Mouse (Mus musculus): ENCODE data around the gene Pptc7. TPM values are rescaled to one million over a fixed set of nuclear protein-coding genes. Genes with fewer than 3 reads are reported as not detected.
"Not testable (repeated sequence)": the region's sequence is repeated elsewhere in the genome, so short reads cannot be mapped to it uniquely, and the experiment has no call there.

The Pptc7 gene
- total RNA-seq, 1 experiment from 2014 or later: 20.8 TPM

GRCm38 (mm10) chr5:122314966-122315667, 31.0 kb downstream of the Pptc7 start:
- peak; percentile 72 to 79 for ATAC-seq (replicated peaks in 1 of 2; ENCODE audit: insufficient read depth in 1 of 2, low FRiP score in 2 of 2, low TSS enrichment in 1 of 2, low read depth in 1 of 2, poor library complexity in 2 of 2, severe bottlenecking in 2 of 2)

- no peak for ATAC-seq (replicated peaks in 1 of 2; ENCODE audit: insufficient read depth in 1 of 2, low FRiP score in 2 of 2, low TSS enrichment in 1 of 2, low read depth in 1 of 2, poor library complexity in 2 of 2, severe bottlenecking in 2 of 2)
Observed at GRCm38 (mm10) chr5:122317329-122318045, 33.3 kb downstream of the Pptc7 start.

- ATAC-seq (replicated peaks in 1 of 2; ENCODE audit: insufficient read depth in 1 of 2, low FRiP score in 2 of 2, low TSS enrichment in 1 of 2, low read depth in 1 of 2, poor library complexity in 2 of 2, severe bottlenecking in 2 of 2): peak; percentile 35 to 57; a peak in 3 of 4 replicates
Observed at GRCm38 (mm10) chr5:122318100-122318499, 33.9 kb downstream of the Pptc7 start.

GRCm38 (mm10) chr5:122318976-122319375, 34.8 kb downstream of the Pptc7 start:
- not testable (repeated sequence) for ATAC-seq (replicated peaks in 1 of 2; ENCODE audit: insufficient read depth in 1 of 2, low FRiP score in 2 of 2, low TSS enrichment in 1 of 2, low read depth in 1 of 2, poor library complexity in 2 of 2, severe bottlenecking in 2 of 2)

GRCm38 (mm10) chr5:122319474-122320204, 35.5 kb downstream of the Pptc7 start:
- ATAC-seq (replicated peaks in 1 of 2; ENCODE audit: insufficient read depth in 1 of 2, low FRiP score in 2 of 2, low TSS enrichment in 1 of 2, low read depth in 1 of 2, poor library complexity in 2 of 2, severe bottlenecking in 2 of 2): no peak

GRCm38 (mm10) chr5:122320205-122320781, 36.1 kb downstream of the Pptc7 start:
- no peak for ATAC-seq (replicated peaks in 1 of 2; ENCODE audit: insufficient read depth in 1 of 2, low FRiP score in 2 of 2, low TSS enrichment in 1 of 2, low read depth in 1 of 2, poor library complexity in 2 of 2, severe bottlenecking in 2 of 2)

- ATAC-seq (replicated peaks in 1 of 2; ENCODE audit: insufficient read depth in 1 of 2, low FRiP score in 2 of 2, low TSS enrichment in 1 of 2, low read depth in 1 of 2, poor library complexity in 2 of 2, severe bottlenecking in 2 of 2): no peak
Observed at GRCm38 (mm10) chr5:122323523-122323922, 39.4 kb downstream of the Pptc7 start.

- ATAC-seq (replicated peaks in 1 of 2; ENCODE audit: insufficient read depth in 1 of 2, low FRiP score in 2 of 2, low TSS enrichment in 1 of 2, low read depth in 1 of 2, poor library complexity in 2 of 2, severe bottlenecking in 2 of 2): no peak
Observed at GRCm38 (mm10) chr5:122324608-122325431, 40.7 kb downstream of the Pptc7 start.

- ATAC-seq (replicated peaks in 1 of 2; ENCODE audit: insufficient read depth in 1 of 2, low FRiP score in 2 of 2, low TSS enrichment in 1 of 2, low read depth in 1 of 2, poor library complexity in 2 of 2, severe bottlenecking in 2 of 2): no peak
Observed at GRCm38 (mm10) chr5:122325477-122325876, 41.3 kb downstream of the Pptc7 start.

GRCm38 (mm10) chr5:122327283-122327682, 43.1 kb downstream of the Pptc7 start:
- ATAC-seq (replicated peaks in 1 of 2; ENCODE audit: insufficient read depth in 1 of 2, low FRiP score in 2 of 2, low TSS enrichment in 1 of 2, low read depth in 1 of 2, poor library complexity in 2 of 2, severe bottlenecking in 2 of 2): no peak

GRCm38 (mm10) chr5:122330269-122330668, 46.1 kb downstream of the Pptc7 start:
- ATAC-seq (replicated peaks in 1 of 2; ENCODE audit: insufficient read depth in 1 of 2, low FRiP score in 2 of 2, low TSS enrichment in 1 of 2, low read depth in 1 of 2, poor library complexity in 2 of 2, severe bottlenecking in 2 of 2): no peak

GRCm38 (mm10) chr5:122334682-122335081, 50.5 kb downstream of the Pptc7 start:
- ATAC-seq (replicated peaks in 1 of 2; ENCODE audit: insufficient read depth in 1 of 2, low FRiP score in 2 of 2, low TSS enrichment in 1 of 2, low read depth in 1 of 2, poor library complexity in 2 of 2, severe bottlenecking in 2 of 2): no peak

- no peak for ATAC-seq (replicated peaks in 1 of 2; ENCODE audit: insufficient read depth in 1 of 2, low FRiP score in 2 of 2, low TSS enrichment in 1 of 2, low read depth in 1 of 2, poor library complexity in 2 of 2, severe bottlenecking in 2 of 2)
Observed at GRCm38 (mm10) chr5:122336554-122337294, 52.6 kb downstream of the Pptc7 start.

- no peak for ATAC-seq (replicated peaks in 1 of 2; ENCODE audit: insufficient read depth in 1 of 2, low FRiP score in 2 of 2, low TSS enrichment in 1 of 2, low read depth in 1 of 2, poor library complexity in 2 of 2, severe bottlenecking in 2 of 2)
Observed at GRCm38 (mm10) chr5:122342874-122343273, 58.7 kb downstream of the Pptc7 start.

GRCm38 (mm10) chr5:122343768-122344167, 59.6 kb downstream of the Pptc7 start:
- no peak for ATAC-seq (replicated peaks in 1 of 2; ENCODE audit: insufficient read depth in 1 of 2, low FRiP score in 2 of 2, low TSS enrichment in 1 of 2, low read depth in 1 of 2, poor library complexity in 2 of 2, severe bottlenecking in 2 of 2)

GRCm38 (mm10) chr5:122344260-122344659, 60.1 kb downstream of the Pptc7 start:
- ATAC-seq (replicated peaks in 1 of 2; ENCODE audit: insufficient read depth in 1 of 2, low FRiP score in 2 of 2, low TSS enrichment in 1 of 2, low read depth in 1 of 2, poor library complexity in 2 of 2, severe bottlenecking in 2 of 2): peak; percentile 76 to 82; a peak in 3 of 4 replicates

Measured in hematopoietic stem cell, adult 5-6 weeks (primary cell).